Mouse (Mus musculus) forebrain, embryonic 16.5 days (tissue): ENCODE data around the gene Gm26741. TPM values are rescaled to one million over a fixed set of nuclear protein-coding genes. Genes with fewer than 3 reads are reported as not detected.

Source experiments
- ATAC-seq: fragments of 200-750 bp; cut with Nextera tagmentation; 2 replicates; pipeline ENCODE4 v1.8.0; 2017; ENCODE audit warnings: mild to moderate bottlenecking, moderate library complexity
- H3K27ac ChIP-seq: fragments of 300-500 bp; sonication (generic); 2 replicates; pipeline ENCODE4 v1.5.1; 2014; ENCODE audit warnings: low read length, control low read depth
- H3K27me3 ChIP-seq: fragments of 300-500 bp; sonication (generic); replicated peaks from 2 replicates; pipeline ENCODE4 v1.6.1; 2014; ENCODE audit warnings: low read length; ENCODE audit not compliant: control insufficient read depth, insufficient read depth
- H3K36me3 ChIP-seq: fragments of 300-500 bp; sonication (generic); 2 replicates; pipeline ENCODE4 v1.6.1; 2014; ENCODE audit not compliant: control insufficient read depth, insufficient read depth
- H3K4me1 ChIP-seq: fragments of 300-500 bp; sonication (generic); replicated peaks from 2 replicates; pipeline ENCODE4 v1.6.1; 2014; ENCODE audit warnings: low read length; ENCODE audit not compliant: control insufficient read depth, insufficient read depth
- H3K4me2 ChIP-seq: fragments of 300-500 bp; sonication (generic); 2 replicates; pipeline ENCODE4 v1.6.1; 2014; ENCODE audit warnings: mild to moderate bottlenecking, low read length, control low read depth
- H3K4me3 ChIP-seq: fragments of 300-500 bp; sonication (generic); replicated peaks from 2 replicates; pipeline ENCODE4 v1.5.1; 2014; ENCODE audit warnings: mild to moderate bottlenecking, low read length, control low read depth
- H3K9ac ChIP-seq: fragments of 300-500 bp; sonication (generic); replicated peaks from 2 replicates; pipeline ENCODE4 v1.6.1; 2014; ENCODE audit warnings: low read depth, low read length, control low read depth
- H3K9me3 ChIP-seq: fragments of 300-500 bp; sonication (generic); 2 replicates; pipeline ENCODE4 v1.6.1; 2016; ENCODE audit warnings: low read length; ENCODE audit not compliant: control insufficient read depth
- WGBS: fragments of 180-500 bp; shearing (Covaris S2); extraction: QIAGEN DNeasy Blood & Tissue Kit; methylation state at CpG from one replicate; pipeline ENCODE4 v1.1.7; 2014; 5-methylcytosine and 5-hydroxymethylcytosine counted together
- polyA plus RNA-seq: library from polyadenylated mRNA; unstranded; fragments of >200 nt; fragmentation: Nextera tagmentation; extraction: Ambion mirVana; gene quantifications from 2 replicates; pipeline ENCODE4 v1.2.1, GENCODE M21; 2015

The Gm26741 gene
- polyA plus RNA-seq, 1 experiment from 2014 or later = not detected

- Histone ChIP-seq H3K27me3 (no peaks in the 10 kb centered on the region), H3K4me2 (no peak overlapping the region), H3K9ac (no peak overlapping the region), H3K9me3 (no peaks in the 10 kb centered on the region), H3K36me3 (no peaks in the 10 kb centered on the region), H3K27ac (no peak overlapping the region), H3K4me3 (no peak overlapping the region), H3K4me1 (no peaks in the 10 kb centered on the region)
- ATAC-seq = no peak
- WGBS = 80% methylated on average over 2 of the region's 2 CpGs
Measured at GRCm38 (mm10) chr10:52407526-52407925, 49.0 kb downstream of the Gm26741 start.

Other genes with a start within 250 kb of the Gm26741 start
- not detected in 2 replicates for gene Ros1, start 163.5 kb upstream of the Gm26741 start, polyA plus RNA-seq
- gene Dcbld1, start 125.1 kb upstream of the Gm26741 start, polyA plus RNA-seq = 20.1 and 22.0 TPM in 2 replicates
- gene Gopc, start 23.4 kb downstream of the Gm26741 start, polyA plus RNA-seq = 25.4 and 26.8 TPM in 2 replicates
- gene Nepn, start 30.2 kb downstream of the Gm26741 start, polyA plus RNA-seq = not detected in 2 replicates
- 19.2 and 20.3 TPM in 2 replicates for gene Nus1, start 58.8 kb downstream of the Gm26741 start, polyA plus RNA-seq